Mouse (Mus musculus) B cell, adult 2 months (primary cell): ENCODE data around the gene Slc11a2.
"Not testable (repeated sequence)": the region's sequence is repeated elsewhere in the genome, so short reads cannot be mapped to it uniquely, and the experiment has no call there.

Experiments
- DNase-seq, 2 experiments: peaks; one replicate each; pipeline ENCODE4 v3.0.0; 2022

Slc11a2 gene

GRCm38 (mm10) chr15:100402347-100402746 lies 22.5 kb downstream of the Slc11a2 start:
- no peak for DNase-seq

DNA sequence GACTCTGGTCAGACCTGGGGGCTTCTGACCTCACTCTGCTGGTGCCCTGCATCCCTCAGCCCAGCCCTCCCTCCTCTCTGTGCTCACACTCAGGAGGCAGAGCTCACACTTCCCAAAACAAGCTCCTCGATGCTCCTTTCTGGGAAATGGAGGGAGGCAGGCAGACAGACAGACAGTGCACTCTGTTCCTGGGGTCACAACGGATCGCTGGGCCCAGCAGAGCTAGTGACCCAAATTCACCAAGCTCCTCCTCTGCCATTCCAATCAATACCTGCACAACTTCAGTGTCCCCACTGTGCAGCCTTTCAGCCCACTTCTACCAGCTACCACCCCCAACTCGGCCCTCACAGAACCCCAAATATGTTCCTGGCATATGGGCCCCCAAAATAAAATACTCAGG lies 23.1 kb downstream of the Slc11a2 start:
- no peak for DNase-seq

DNA sequence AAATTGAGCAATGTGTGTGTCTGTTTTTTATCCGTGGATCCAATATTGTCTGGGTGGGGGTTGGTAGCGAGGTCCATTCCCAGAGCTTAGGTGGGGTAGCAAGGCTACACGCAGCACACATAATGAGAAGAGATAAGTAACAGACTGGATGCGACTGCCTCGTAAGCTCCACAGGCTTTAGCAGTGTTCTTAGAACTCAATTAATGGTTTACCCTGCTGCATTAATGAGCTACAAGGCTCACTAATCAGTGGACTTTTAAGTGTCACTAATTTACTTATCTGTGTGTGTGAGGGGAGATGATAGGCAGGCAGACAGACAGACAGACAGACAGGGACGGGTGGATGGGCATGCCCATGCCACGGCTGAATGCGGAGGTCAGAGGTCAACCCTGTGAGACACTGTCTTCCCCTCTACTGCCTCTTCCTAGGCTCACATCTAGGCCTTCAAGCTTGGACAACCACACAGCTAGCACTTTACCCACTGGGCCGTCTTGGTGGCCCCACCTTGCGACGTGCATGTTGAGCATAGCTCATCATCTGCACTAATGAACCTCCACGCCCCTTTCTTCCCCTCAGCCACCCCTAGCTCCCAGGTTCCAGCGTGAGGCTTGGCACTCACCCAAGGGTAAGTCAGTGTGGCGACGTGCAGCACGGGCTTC lies 24.2 kb downstream of the Slc11a2 start:
- no peak for DNase-seq

DNA sequence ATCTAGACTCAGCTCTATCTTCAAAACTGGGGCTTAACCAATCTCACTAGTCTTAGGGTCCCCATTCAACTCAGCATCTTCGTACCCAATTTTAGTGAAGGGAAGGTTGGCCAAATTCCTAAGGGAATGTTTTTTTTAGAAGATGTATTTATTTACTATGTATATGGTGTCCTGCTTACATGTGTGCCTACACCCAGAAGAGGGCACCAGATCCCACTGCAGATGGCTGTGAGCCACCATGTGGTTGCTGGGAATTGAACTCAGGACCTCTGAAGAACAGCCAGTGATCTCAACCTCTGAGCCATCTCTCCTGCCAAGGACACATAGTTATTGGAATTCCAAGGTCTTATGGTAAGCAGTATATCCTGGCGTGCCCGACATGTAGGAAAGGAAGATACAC lies 29.3 kb downstream of the Slc11a2 start:
- no peak for DNase-seq

- no peak for DNase-seq
These were observed 31.9 kb downstream of the Slc11a2 start for GRCm38 (mm10) chr15:100393016-100393415.

DNA sequence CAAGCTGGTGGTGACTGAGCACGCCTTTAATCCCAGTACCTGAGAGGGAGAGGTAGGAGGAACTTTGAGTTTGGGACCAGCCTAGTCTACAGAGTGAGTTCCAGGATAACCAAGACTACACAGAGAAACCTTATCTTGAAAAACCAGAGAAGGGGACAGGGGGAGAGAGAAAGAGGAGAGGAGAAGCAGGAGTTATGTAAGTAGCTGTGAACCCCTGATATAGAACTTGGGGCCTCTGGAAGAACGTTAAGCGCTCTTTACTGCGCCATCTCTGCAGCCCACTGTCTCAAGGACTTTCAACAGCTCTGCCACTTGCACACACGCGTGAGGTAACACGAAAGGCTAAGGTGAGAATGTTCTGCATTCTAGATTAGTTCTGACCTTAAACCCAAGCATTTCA lies 33.3 kb downstream of the Slc11a2 start:
- no peak for DNase-seq

- no peak for DNase-seq
These were observed 33.8 kb downstream of the Slc11a2 start for GRCm38 (mm10) chr15:100391066-100391465.

- no peak for DNase-seq
These were observed 36.0 kb downstream of the Slc11a2 start for GRCm38 (mm10) chr15:100388886-100389285.

DNA sequence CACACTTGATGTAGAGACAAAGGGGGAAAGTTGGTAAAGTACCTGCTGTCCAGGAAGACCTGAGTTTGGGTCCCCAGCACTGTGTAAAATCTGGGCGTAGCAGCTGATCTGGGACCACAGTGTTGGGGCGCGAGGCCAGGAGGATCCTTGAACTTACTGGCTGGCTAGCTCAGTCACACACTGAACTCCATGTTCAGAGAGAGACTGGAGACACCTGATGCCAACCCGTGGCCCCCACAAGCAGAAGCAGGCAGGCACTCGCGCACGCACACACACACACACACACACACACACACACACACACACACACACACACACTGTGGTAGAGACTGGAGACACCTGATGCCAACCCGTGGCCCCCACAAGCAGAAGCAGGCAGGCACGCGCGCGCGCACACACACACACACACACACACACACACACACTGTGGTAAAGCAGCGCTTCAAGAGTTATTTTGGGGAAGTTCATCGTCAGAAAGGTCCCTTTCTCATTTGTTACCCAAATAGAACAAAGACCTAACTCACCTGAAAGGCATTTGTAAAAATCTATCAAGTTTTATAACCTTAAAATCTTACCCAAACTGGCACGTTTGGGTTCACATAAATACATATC lies 36.5 kb downstream of the Slc11a2 start:
- peak; percentile 56 to 63 for DNase-seq

DNA sequence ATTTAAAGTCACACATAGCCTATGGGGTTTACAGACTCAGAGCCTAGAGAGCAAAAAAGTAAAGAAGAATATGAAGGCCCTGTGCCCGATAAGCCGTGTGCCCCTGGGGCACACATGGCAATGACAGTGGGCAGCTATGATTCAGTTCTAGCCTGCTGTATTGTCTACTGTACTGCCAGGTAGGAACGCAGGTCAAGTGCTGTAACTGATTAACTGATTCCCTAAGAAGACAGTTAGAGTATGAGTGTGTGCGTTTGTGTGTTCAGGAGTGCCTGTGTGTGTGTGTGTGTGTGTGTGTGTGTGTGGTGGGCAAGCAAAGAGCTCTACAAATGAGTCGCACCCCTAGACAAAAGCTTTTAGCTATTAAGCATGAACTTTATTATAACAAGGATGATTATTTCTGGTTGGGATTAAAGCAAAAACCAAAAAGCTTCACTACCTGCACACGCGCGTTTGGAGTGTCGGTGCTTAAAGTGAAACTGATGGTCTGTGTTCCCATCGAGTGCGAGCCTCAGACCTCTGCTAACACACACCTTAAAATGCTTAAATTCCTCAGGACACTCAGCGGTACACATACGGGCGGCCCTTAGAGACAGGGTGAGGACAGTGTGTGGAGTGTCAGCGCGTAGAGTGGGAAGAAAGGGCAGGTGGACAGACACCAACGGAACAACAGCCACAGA lies 37.2 kb downstream of the Slc11a2 start:
- no peak for DNase-seq

- DNase-seq = no peak
These were observed 39.2 kb downstream of the Slc11a2 start for GRCm38 (mm10) chr15:100385705-100386104.

GRCm38 (mm10) chr15:100380104-100380503 lies 44.8 kb downstream of the Slc11a2 start:
- no peak for DNase-seq

DNA sequence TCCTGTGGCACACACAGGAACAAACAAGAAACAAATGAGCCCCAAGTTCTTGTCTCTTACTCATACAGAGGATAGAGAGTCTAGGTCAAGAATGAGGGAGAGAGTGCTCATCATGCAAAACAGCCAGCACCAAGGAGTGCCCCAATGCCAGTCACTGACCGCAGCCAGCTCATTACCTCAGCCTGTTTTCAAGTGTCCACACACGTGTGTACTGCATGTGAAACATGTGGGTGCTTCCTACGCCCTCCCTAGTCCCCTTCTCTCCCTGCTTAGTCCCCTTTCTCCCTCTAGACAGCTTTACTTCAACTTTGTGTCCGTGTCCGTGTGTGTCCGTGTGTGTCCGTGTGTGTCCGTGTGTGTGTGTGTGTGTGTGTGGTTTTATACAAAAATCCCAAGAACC lies 45.2 kb downstream of the Slc11a2 start:
- no peak for DNase-seq

DNA sequence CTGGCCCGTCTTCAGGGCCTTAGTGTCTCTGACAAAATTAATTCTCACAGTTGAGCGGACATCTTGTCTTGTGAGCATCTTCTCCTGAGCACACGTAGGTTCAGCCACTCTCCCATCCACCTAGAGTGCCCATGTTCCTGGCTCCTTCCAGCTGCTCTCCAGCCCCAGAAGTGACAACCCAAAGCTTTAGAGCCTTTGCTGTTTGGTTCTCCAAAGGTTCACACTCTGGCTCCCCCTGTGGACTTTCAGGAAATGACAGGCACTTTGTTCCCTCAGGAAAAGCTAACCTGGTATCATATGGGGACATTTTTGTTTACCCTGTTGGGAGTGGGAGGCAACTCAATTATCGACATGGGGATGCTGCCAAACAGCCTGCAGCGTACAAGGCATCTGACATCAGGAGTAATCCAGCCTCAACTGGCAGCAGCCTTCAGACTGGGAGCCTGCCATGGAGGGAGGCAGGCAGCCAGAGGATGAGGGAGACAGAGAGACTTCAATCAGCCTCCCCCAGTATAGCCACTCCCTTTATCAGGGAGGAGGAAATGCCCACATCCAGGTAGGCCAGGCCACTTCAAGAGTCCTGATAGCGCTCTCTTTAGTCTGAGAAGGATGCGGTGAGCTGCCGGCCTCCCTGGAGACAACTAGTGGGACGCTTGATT lies 46.9 kb downstream of the Slc11a2 start:
- DNase-seq = not testable (repeated sequence)

DNA sequence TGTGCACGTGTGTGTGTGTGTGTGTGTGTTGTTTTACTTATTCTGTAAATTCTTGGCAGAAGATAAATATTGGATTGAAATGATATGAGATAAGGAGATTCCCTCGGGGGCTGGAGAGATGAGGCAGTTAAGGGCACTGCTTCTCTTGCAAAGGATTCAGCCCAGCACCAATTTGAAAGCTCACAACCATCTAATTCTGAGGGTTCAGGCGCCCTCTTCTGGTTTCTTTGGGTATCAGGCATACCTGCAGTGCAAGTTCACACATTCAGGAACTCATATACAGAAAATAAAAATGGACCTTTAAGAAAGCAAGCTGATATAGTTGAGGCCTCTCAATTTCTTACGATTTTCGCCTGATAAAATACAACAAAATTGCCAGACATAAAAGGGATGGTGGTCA lies 49.8 kb downstream of the Slc11a2 start:
- DNase-seq = peak; percentile 50 to 55

DNA sequence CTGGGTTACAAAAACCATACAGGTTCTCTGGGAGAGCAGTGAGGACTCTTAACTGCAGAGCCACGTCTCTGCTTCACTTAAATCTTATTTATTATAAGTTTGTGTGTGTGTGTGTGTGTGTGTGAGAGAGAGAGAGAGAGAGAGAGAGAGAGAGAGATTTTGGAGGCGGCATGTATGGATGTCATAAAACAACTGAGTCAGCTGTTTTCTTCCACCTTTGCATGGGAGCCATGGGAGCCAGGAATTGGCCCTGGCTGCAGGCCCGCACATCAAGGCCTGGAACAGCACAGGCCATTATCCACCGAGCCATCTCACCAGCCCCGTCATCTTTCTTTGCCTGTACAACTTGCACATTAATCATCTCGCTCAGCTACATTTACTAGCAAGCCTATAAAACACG lies 57.8 kb downstream of the Slc11a2 start:
- DNase-seq = no peak

- DNase-seq = not testable (repeated sequence)
These were observed 58.9 kb downstream of the Slc11a2 start for GRCm38 (mm10) chr15:100365967-100366366.

- DNase-seq = no peak
These were observed 60.6 kb downstream of the Slc11a2 start, which contains the start of gene Higd1c for GRCm38 (mm10) chr15:100364242-100364641. TSS of gene Higd1c (plus strand) at chr15:100364542.

GRCm38 (mm10) chr15:100355876-100356275 lies 69.0 kb downstream of the Slc11a2 start:
- no peak for DNase-seq

DNA sequence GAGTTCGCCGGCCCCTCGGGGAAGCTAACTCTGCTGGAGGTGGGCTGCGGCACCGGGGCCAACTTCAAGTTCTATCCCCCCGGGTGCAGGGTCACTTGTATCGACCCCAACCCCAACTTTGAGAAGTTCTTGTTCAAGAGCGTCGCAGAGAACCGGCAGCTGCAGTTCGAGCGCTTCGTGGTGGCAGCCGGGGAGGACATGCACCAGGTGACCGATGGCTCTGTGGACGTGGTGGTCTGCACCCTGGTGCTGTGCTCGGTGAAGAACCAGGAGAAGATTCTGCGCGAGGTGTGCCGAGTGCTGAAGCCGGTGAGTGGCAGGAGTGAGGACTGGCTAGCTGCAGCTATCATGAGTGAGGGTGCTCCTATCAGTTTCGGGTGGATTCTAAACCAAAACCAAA lies 71.5 kb downstream of the Slc11a2 start:
- not testable (repeated sequence) for DNase-seq

- DNase-seq = no peak
These were observed 72.1 kb downstream of the Slc11a2 start, which contains the start of the genes Methig1 and Mettl7a2 for GRCm38 (mm10) chr15:100352711-100353250. TSS of gene Methig1 (plus strand) at chr15:100353149. TSS of gene Mettl7a2 (plus strand) at chr15:100353200.

GRCm38 (mm10) chr15:100351501-100352060 lies 73.3 kb downstream of the Slc11a2 start:
- no peak for DNase-seq

GRCm38 (mm10) chr15:100349496-100349895 lies 75.4 kb downstream of the Slc11a2 start:
- DNase-seq = no peak
